Mouse (Mus musculus): ENCODE results near the gene Upk3bl.

DNA sequence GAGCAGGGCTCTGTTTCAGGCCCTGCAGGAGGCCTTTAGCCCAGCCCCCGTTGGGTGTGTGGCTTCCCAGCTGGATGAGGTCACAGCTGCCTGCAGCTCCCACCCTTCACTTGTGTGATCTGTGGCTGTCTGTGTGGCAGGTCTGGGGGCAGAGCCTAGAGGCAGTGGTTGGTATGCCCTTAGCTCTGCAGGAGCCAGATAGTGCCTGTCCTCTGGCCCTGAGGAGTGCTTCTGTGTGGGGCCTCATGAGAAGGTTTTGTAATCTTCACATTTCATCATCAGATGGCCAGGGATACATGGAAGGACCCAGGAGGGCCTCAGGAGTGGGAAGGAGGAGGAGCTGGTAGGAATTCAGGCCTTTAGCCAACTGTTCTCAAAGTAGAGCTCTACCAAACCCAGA, 34.4 kb upstream of the Upk3bl start:
- TF ChIP-seq MAX (IDR thresholded peaks at IDR 0.05) = no peak
- no peak for TF ChIP-seq USF1 (IDR thresholded peaks at IDR 0.05; ENCODE audit: low read depth)
- TF ChIP-seq CTCF (IDR thresholded peaks at IDR 0.05; ENCODE audit: control insufficient read depth, insufficient read depth, insufficient read length) = no peak

All from C2C12 (cell line).